Mouse (Mus musculus): ENCODE measurements around the gene Zfp970. TPM values are rescaled to one million over a fixed set of nuclear protein-coding genes. Genes with fewer than 3 reads are reported as not detected.

The Zfp970 gene
- polyA plus RNA-seq, 1 experiment, result 2.2 TPM

Other genes starting within 250 kb of the Zfp970 start
- gene Gm14409, start 197.7 kb upstream of the Zfp970 start, polyA plus RNA-seq (2012; rRNA removed), result not detected in 2 replicates
- not detected in 2 replicates for gene Gm14412, start 140.4 kb upstream of the Zfp970 start, polyA plus RNA-seq (2012; rRNA removed)
- gene Gm14418, start 66.4 kb upstream of the Zfp970 start, polyA plus RNA-seq (2012; rRNA removed), result 0.11 and 0.36 TPM in 2 replicates
- 0.34 and 0.50 TPM in 2 replicates for gene Gm14403, start 33.5 kb downstream of the Zfp970 start, polyA plus RNA-seq (2012; rRNA removed)
- not detected in 2 replicates for gene Gm14406, start 113.5 kb downstream of the Zfp970 start, polyA plus RNA-seq (2012; rRNA removed)

Data from large intestine, adult 2 months (tissue).